Mouse (Mus musculus) Patski (cell line): Measurements from ENCODE around the gene Nedd4. TPM values are rescaled to one million over a fixed set of nuclear protein-coding genes. Genes with fewer than 3 reads are reported as not detected.

ENCODE experiments used
- ATAC-seq: fragments of 100-300 bp; one replicate; pipeline ENCODE4 v1.8.0; 2021
- CTCF ChIA-PET: fragments of 350-600 bp; sonication (Branson Sonifier 250); formaldehyde crosslinking; loops from one replicate; lab custom pipeline; 2022; ENCODE audit warnings: inconsistent platforms; lab: Charles Lee
- POLR2A ChIA-PET: fragments of 350-600 bp; sonication (Branson Sonifier 250); formaldehyde crosslinking; loops from one replicate; lab custom pipeline; 2022; ENCODE audit warnings: antibody characterized with exemption, inconsistent platforms; lab: Charles Lee
- DNase-seq: peaks from one replicate; pipeline ENCODE4 v3.0.0-alpha.2; 2011; ENCODE audit warnings: low read depth, low spot score
- H3K27me3 ChIP-seq: fragments of 371-371 bp; one replicate; pipeline ENCODE4 v1.5.1; 2021
- CTCF ChIP-seq: fragments of 100-300 bp; IDR thresholded peaks from one replicate; pipeline ENCODE4 v1.5.1; 2021
- in situ Hi-C: fragments of 300-500 bp; cut with MboI; formaldehyde crosslinking; loops from 3 replicates; pipeline ENCODE4 v1.11.1; 2018; ENCODE audit warnings: low pct_unique_long_range_greater_than_20kb, mixed read lengths
- polyA plus RNA-seq: library from polyadenylated mRNA; unstranded; gene quantifications from one replicate; pipeline ENCODE4 v1.2.3, GENCODE M21; 2021

Gene Nedd4
- polyA plus RNA-seq, 1 experiment from 2014 or later: 693 TPM

GRCm38 (mm10) chr9:72707999-72708398 lies 45.9 kb downstream of the Nedd4 start:
- no peaks in the 10 kb centered on the region for H3K27me3 ChIP-seq
- no peak for TF ChIP-seq CTCF
- DNase-seq (no peak), ATAC-seq (no peak)
- ChIA-PET CTCF (no interaction called here), POLR2A (interaction anchor here (0.6 kb wide), 1 partner anchor 11 kb away, joined by 3 read pairs; no protein-coding TSS in a partner anchor)
- in situ Hi-C loops: no loop called here

GRCm38 (mm10) chr9:72708690-72709089 lies 46.5 kb downstream of the Nedd4 start:
- in situ Hi-C loops: no loop called here
- CTCF ChIA-PET: no interaction called here

GRCm38 (mm10) chr9:72710060-72710459 lies 47.9 kb downstream of the Nedd4 start:
- DNase-seq (no peak), ATAC-seq (no peak)
- POLR2A ChIA-PET: no interaction called here
- CTCF ChIA-PET: no interaction called here
- no peak for TF ChIP-seq CTCF
- H3K27me3 ChIP-seq: no peaks in the 10 kb centered on the region
- in situ Hi-C loops: no loop called here

More at GRCm38 (mm10) chr9:72708690-72709089, 46.5 kb downstream of the Nedd4 start:
- TF ChIP-seq CTCF: no peak
- ATAC-seq (no peak), DNase-seq (no peak)
- POLR2A ChIA-PET: no interaction called here
- H3K27me3 ChIP-seq: no peaks in the 10 kb centered on the region

- TF ChIP-seq CTCF: no peak
- DNase-seq: peak; percentile 56
- POLR2A ChIA-PET: no interaction called here
- H3K27me3 ChIP-seq: no peaks in the 10 kb centered on the region
- in situ Hi-C loops: no loop called here
- CTCF ChIA-PET: no interaction called here
- ATAC-seq: peak; percentile 91
Measured at GRCm38 (mm10) chr9:72714945-72715344, 52.8 kb downstream of the Nedd4 start.

GRCm38 (mm10) chr9:72716200-72716599 lies 54.1 kb downstream of the Nedd4 start:
- ChIA-PET CTCF (no interaction called here), POLR2A (interaction anchor here (0.5 kb wide), 1 partner anchor 64 kb away, joined by 3 read pairs; no protein-coding TSS in a partner anchor)
- in situ Hi-C loops: no loop called here

DNA sequence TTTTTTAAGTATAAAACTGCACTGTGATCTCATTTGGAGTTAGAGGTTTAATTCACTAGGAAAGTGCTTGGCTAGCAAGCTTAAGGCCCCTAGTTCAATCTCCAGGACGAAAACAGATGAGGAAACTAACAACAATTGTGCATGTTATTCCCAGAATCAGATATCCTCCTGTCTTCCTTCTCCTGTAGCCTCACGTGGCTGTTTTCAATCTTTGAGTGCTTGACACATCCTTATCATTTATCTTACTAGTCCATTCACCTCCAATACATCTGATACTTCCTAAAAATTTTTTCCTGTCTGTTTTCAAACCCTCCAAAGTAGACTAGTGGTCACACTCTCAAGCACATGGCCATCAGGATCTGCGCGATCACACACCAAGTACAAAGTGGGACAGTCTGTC lies 57.0 kb downstream of the Nedd4 start:
- POLR2A ChIA-PET: no interaction called here
- ATAC-seq (no peak), DNase-seq (no peak)
- no peak for TF ChIP-seq CTCF
- H3K27me3 ChIP-seq: no peaks in the 10 kb centered on the region
- in situ Hi-C loops: no loop called here
- CTCF ChIA-PET: no interaction called here

More at GRCm38 (mm10) chr9:72716200-72716599, 54.1 kb downstream of the Nedd4 start:
- DNase-seq: no peak
- no peak for ATAC-seq
- no peaks in the 10 kb centered on the region for H3K27me3 ChIP-seq
- TF ChIP-seq CTCF: no peak

DNA sequence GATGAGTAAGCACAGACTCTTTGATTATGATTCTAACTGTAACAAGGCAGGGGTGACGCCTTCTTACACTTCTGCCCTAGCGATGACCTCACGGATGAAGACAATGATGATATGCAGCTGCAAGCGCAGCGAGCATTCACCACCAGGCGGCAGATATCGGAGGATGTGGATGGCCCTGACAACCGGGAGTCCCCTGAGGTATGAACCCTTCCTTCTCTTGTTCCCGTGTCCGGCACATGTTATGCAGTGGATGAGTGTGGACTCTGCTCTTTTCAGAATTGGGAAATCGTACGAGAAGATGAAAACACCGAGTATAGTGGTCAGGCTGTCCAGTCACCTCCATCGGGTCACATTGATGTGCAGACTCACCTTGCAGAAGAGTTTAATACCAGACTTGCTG lies 59.1 kb downstream of the Nedd4 start:
- ChIA-PET CTCF (no interaction called here), POLR2A (interaction anchor here (0.6 kb wide), 1 partner anchor 8 kb away, joined by 3 read pairs; no protein-coding TSS in a partner anchor)
- no peak for DNase-seq
- in situ Hi-C loops: no loop called here
- H3K27me3 ChIP-seq: no peaks in the 10 kb centered on the region
- TF ChIP-seq CTCF: no peak
- ATAC-seq: no peak

- CTCF ChIA-PET: no interaction called here
- no peak for DNase-seq
- no peak for ATAC-seq
- H3K27me3 ChIP-seq: no peaks in the 10 kb centered on the region
- no peak for TF ChIP-seq CTCF
- POLR2A ChIA-PET: no interaction called here
- in situ Hi-C loops: no loop called here
Measured at GRCm38 (mm10) chr9:72722622-72723021, 60.5 kb downstream of the Nedd4 start.

- no peak for DNase-seq
- in situ Hi-C loops: no loop called here
- no peak for ATAC-seq
- no peak for TF ChIP-seq CTCF
- ChIA-PET POLR2A (no interaction called here), CTCF (interaction anchor here (1.0 kb wide), 1 partner anchor 10 kb away, joined by 4 read pairs; no protein-coding TSS in a partner anchor)
- H3K27me3 ChIP-seq: no peaks in the 10 kb centered on the region
Measured at GRCm38 (mm10) chr9:72724491-72725221, 62.5 kb downstream of the Nedd4 start.

GRCm38 (mm10) chr9:72733966-72734365 lies 71.8 kb downstream of the Nedd4 start:
- CTCF ChIA-PET: interaction anchor here (1.3 to 3.5 kb wide), 3 partner anchors 9 to 19 kb away, joined by 4 to 11 read pairs (median 5); no protein-coding TSS in a partner anchor
- peak; percentile 47 for ATAC-seq
- no peak for DNase-seq
- in situ Hi-C loops: no loop called here
- POLR2A ChIA-PET: no interaction called here
- peak; percentile 90 for TF ChIP-seq CTCF
- no peaks in the 10 kb centered on the region for H3K27me3 ChIP-seq

GRCm38 (mm10) chr9:72735822-72736410 lies 73.8 kb downstream of the Nedd4 start:
- no peaks in the 10 kb centered on the region for H3K27me3 ChIP-seq
- ATAC-seq (no peak), DNase-seq (no peak)
- ChIA-PET POLR2A (no interaction called here), CTCF (interaction anchor here (0.7 to 3.5 kb wide), 3 partner anchors 10 to 150 kb away, joined by 3 to 11 read pairs (median 5); no protein-coding TSS in a partner anchor)
- in situ Hi-C loops: no loop called here
- peak; percentile 89 for TF ChIP-seq CTCF
